Mouse (Mus musculus): Measurements from ENCODE around the gene Ccdc51.
A peak's percentile ranks its signal among the peaks of the same experiment; 100 is the strongest.

Ccdc51 gene

GRCm38 (mm10) chr9:109057543-109057942, 24.8 kb upstream of the Ccdc51 start:
- DNase-seq: no peak

GRCm38 (mm10) chr9:109058006-109058765, 24.1 kb upstream of the Ccdc51 start:
- DNase-seq: no peak

GRCm38 (mm10) chr9:109059136-109059903, 23.0 kb upstream of the Ccdc51 start, which contains the start of gene Trex1:
Trex1 (minus strand) TSS chr9:109059734.
- peak; percentile 91 for DNase-seq

- no peak for DNase-seq
These were observed 22.0 kb upstream of the Ccdc51 start for GRCm38 (mm10) chr9:109060184-109060897.

- DNase-seq: no peak
These were observed 21.4 kb upstream of the Ccdc51 start for GRCm38 (mm10) chr9:109060898-109061295.

- no peak for DNase-seq
These were observed 14.1 kb upstream of the Ccdc51 start for GRCm38 (mm10) chr9:109068095-109068735.

GRCm38 (mm10) chr9:109073661-109074573, 8.4 kb upstream of the Ccdc51 start, which contains the start of gene Atrip:
Atrip (minus strand) TSS chr9:109074124.
- DNase-seq: peak; percentile 90

- no peak for DNase-seq
These were observed 1.8 kb upstream of the Ccdc51 start for GRCm38 (mm10) chr9:109080516-109080915.

- DNase-seq: no peak
These were observed 557 bp upstream of the Ccdc51 start for GRCm38 (mm10) chr9:109081749-109082123.

- no peak for DNase-seq
These were observed 2.6 kb downstream of the Ccdc51 start for GRCm38 (mm10) chr9:109084922-109085321.

GRCm38 (mm10) chr9:109087987-109088386, 5.7 kb downstream of the Ccdc51 start:
- peak; percentile 67 for DNase-seq

GRCm38 (mm10) chr9:109090446-109090845, 8.2 kb downstream of the Ccdc51 start:
- no peak for DNase-seq

- no peak for DNase-seq
These were observed 9.5 kb downstream of the Ccdc51 start for GRCm38 (mm10) chr9:109091802-109092201.

GRCm38 (mm10) chr9:109092799-109093198, 10.5 kb downstream of the Ccdc51 start:
- no peak for DNase-seq

GRCm38 (mm10) chr9:109093786-109094552, 11.7 kb downstream of the Ccdc51 start:
- peak; percentile 65 for DNase-seq

GRCm38 (mm10) chr9:109094553-109095136, 12.4 kb downstream of the Ccdc51 start:
- DNase-seq: peak; percentile 55

- DNase-seq: peak; percentile 79
These were observed 13.1 kb downstream of the Ccdc51 start, which contains the start of gene Plxnb1 for GRCm38 (mm10) chr9:109095137-109095982. Plxnb1 (plus strand) TSS chr9:109095389.

GRCm38 (mm10) chr9:109096251-109096661, 14.0 kb downstream of the Ccdc51 start:
- DNase-seq: no peak

- DNase-seq: no peak
These were observed 14.6 kb downstream of the Ccdc51 start for GRCm38 (mm10) chr9:109096856-109097255.

Measured in lung, postnatal 14 days (tissue).